Comparison of ENCODE assay signal across 9 mouse cellular contexts in the genomic region with DNA sequence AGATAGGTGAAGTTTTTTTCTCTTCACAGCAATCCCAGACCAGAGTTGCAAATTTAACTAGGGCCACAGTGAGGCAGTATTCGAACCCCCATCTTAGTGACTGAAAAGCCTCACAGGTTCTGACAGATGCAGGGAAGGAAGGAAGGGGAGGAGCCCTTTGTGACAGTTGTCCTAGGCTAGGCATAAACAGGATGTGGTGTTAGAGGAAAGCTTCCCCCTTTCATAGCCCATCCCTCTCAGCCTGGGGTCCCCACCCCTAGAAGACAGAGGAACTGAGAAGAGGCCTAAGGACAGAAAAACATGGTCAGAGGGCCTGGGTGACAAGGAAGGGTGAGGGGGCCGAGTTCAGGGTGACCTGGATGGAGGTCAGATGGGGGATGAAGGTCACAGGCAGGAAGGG. TPM values are rescaled to one million over a fixed set of nuclear protein-coding genes. Genes with fewer than 3 reads are reported as not detected.
DNase-seq lines count a peak whose midpoint lies in the region; ATAC-seq and TF ChIP-seq lines count a peak whose summit lies in the region.
"Had no signal": no experiment of that assay in that cellular context is flagged by ENCODE, and none has a peak within 500 bp of the region (broad histone marks: within the 10 kb centered on the region; RNA-seq: fewer than 3 reads in every experiment).

No protein-coding gene starts in this region.

- H3K36me3 ChIP-seq in limb, embryonic 12.5 days: no peaks in the 10 kb centered on the region
- H3K36me3 ChIP-seq in forebrain, embryonic 16.5 days (ENCODE audit: control insufficient read depth, insufficient read depth): no peaks in the 10 kb centered on the region

- 0 out of 2 replicates have a peak overlapping the region, but pooled peaks have one; percentile 8 for H3K9ac ChIP-seq in limb, embryonic 12.5 days (replicated peaks)
- no peak overlapping the region for H3K9ac ChIP-seq in forebrain, embryonic 16.5 days (replicated peaks; ENCODE audit: low read depth, low read length)

- peak; percentile 35 for DNase-seq in adrenal gland, postnatal 10 days
- no peak for DNase-seq in adrenal gland, adult 8-10 months
- no peak for DNase-seq in layer of hippocampus, postnatal 36 days
- DNase-seq in cerebellum, adult 2 months: no peak

- no peak for TF ChIP-seq CTCF in cerebellum, adult 2 months (IDR thresholded peaks at IDR 0.05; ENCODE audit: borderline replicate concordance, insufficient read depth, low read depth, low read length)

- peaks cover 2% of the 10 kb centered on the region for H3K27me3 ChIP-seq in limb, embryonic 12.5 days
- 0 out of 2 replicates have a peak, but pooled peaks cover under 1% of the 10 kb centered on the region for H3K27me3 ChIP-seq in forebrain, embryonic 16.5 days (replicated peaks; ENCODE audit: control insufficient read depth, insufficient read depth, low read length)
- no peaks in the 10 kb centered on the region for H3K27me3 ChIP-seq in cerebellum, adult 2 months (ENCODE audit: control insufficient read depth, insufficient read depth, low read length)

- H3K4me2 ChIP-seq in limb, embryonic 12.5 days: no peak overlapping the region
- no peak overlapping the region for H3K4me2 ChIP-seq in forebrain, embryonic 16.5 days (ENCODE audit: low read length)

- peaks cover 7% of the 10 kb centered on the region for H3K4me1 ChIP-seq in limb, embryonic 12.5 days (replicated peaks)
- H3K4me1 ChIP-seq in forebrain, embryonic 16.5 days (replicated peaks; ENCODE audit: control insufficient read depth, insufficient read depth, low read length): peaks cover 4% of the 10 kb centered on the region; the same call in 1 of the 2 replicates
- no peaks in the 10 kb centered on the region for H3K4me1 ChIP-seq in cerebellum, adult 2 months (ENCODE audit: control insufficient read depth, insufficient read depth, low read length)

- 65% methylated on average over 2 of the region's 2 CpGs for WGBS in limb, embryonic 12.5 days
- whole genome bisulfite sequencing in forebrain, embryonic 16.5 days: 67% methylated on average over 2 of the region's 2 CpGs
- WGBS in cerebellum, adult 2 months: 49% methylated on average over 2 of the region's 2 CpGs

- no peak overlapping the region for H3K27ac ChIP-seq in limb, embryonic 12.5 days
- no peak overlapping the region for H3K27ac ChIP-seq in forebrain, embryonic 16.5 days (ENCODE audit: low read length)
- no peak overlapping the region for H3K27ac ChIP-seq in cerebellum, adult 2 months (ENCODE audit: insufficient read depth, low read length)

- H3K9me3 ChIP-seq in limb, embryonic 12.5 days: no peaks in the 10 kb centered on the region
- no peaks in the 10 kb centered on the region for H3K9me3 ChIP-seq in forebrain, embryonic 16.5 days (ENCODE audit: control insufficient read depth, low read length)

- H3K4me3 ChIP-seq in limb, embryonic 12.5 days (replicated peaks): no peak overlapping the region
- H3K4me3 ChIP-seq in forebrain, embryonic 16.5 days (replicated peaks; ENCODE audit: low read length): no peak overlapping the region
- H3K4me3 ChIP-seq in cerebellum, adult 2 months (replicated peaks; ENCODE audit: insufficient read depth, low read depth, low read length): no peak overlapping the region

- TF ChIP-seq POLR2A in cerebellum, adult 2 months (IDR thresholded peaks at IDR 0.05; ENCODE audit: borderline replicate concordance, insufficient read depth, low read length): no peak

- ATAC-seq in common myeloid progenitor, adult 5-6 weeks (replicated peaks; ENCODE audit: low read depth, poor library complexity, severe bottlenecking): peak; percentile 51
- ATAC-seq in limb, embryonic 12.5 days (ENCODE audit: insufficient number of reproducible peaks, insufficient read depth, low FRiP score, low TSS enrichment, low read depth): no peak
- peak; percentile 65 for ATAC-seq in neutrophil, adult 5-6 weeks (ENCODE audit: extremely low read depth, insufficient number of reproducible peaks, low FRiP score, poor library complexity, severe bottlenecking)
- no peak for ATAC-seq in forebrain, embryonic 16.5 days

RNA-seq across cellular contexts. Expression of a gene that starts 3.5 kb away (rescaled TPM):
- total RNA-seq in adrenal gland, postnatal 10 days (2021): 10 to 100 TPM; 23.3 to 24.7 TPM
- 10 to 100 TPM in 2 of 4 experiments, 1 to 10 TPM in 2; 7.5 to 13.5 (median 11.3) TPM for total RNA-seq in adrenal gland, adult 8-10 months (2022)
- total RNA-seq in common myeloid progenitor, adult 5-6 weeks (2017): 583 and 663 TPM in 2 replicates
- polyA plus RNA-seq in limb, embryonic 12.5 days (2016; fragmentation: Nextera tagmentation; extraction: Ambion mirVana): 6.2 and 9.0 TPM in 2 replicates
- total RNA-seq in neutrophil, adult 5-6 weeks (2017): 1,008 and 1,024 TPM in 2 replicates
- 1 to 10 TPM; 1.2 to 2.0 TPM for total RNA-seq in layer of hippocampus, postnatal 36 days (2021)
- 1.7 and 2.2 TPM in 2 replicates for polyA plus RNA-seq in forebrain, embryonic 16.5 days (2015; fragmentation: Nextera tagmentation; extraction: Ambion mirVana)
- polyA plus RNA-seq in cerebellum, adult 2 months (2012; rRNA removed): 2.0 and 2.2 TPM in 2 replicates
- polyA plus RNA-seq: C2C12 had no signal

RNA-seq across cellular contexts. Expression of a gene that starts 11.0 kb away (rescaled TPM):
- total RNA-seq in adrenal gland, postnatal 10 days (2021): 10 to 100 TPM in 1 of 2 experiments, 1 to 10 TPM in 1; 9.2 to 13.0 TPM
- total RNA-seq in adrenal gland, adult 8-10 months (2022): 10 to 100 TPM; 19.3 to 27.7 (median 24.5) TPM
- 2.1 and 2.9 TPM in 2 replicates for total RNA-seq in common myeloid progenitor, adult 5-6 weeks (2017)
- polyA plus RNA-seq in limb, embryonic 12.5 days (2016; fragmentation: Nextera tagmentation; extraction: Ambion mirVana): 7.5 and 7.9 TPM in 2 replicates
- total RNA-seq in neutrophil, adult 5-6 weeks (2017): 0.37 and 0.47 TPM in 2 replicates
- 10 to 100 TPM; 64.3 to 72.3 TPM for total RNA-seq in layer of hippocampus, postnatal 36 days (2021)
- polyA plus RNA-seq in forebrain, embryonic 16.5 days (2015; fragmentation: Nextera tagmentation; extraction: Ambion mirVana): 9.1 and 10.6 TPM in 2 replicates
- 39.6 and 41.5 TPM in 2 replicates for polyA plus RNA-seq in cerebellum, adult 2 months (2012; rRNA removed)
- polyA plus RNA-seq: C2C12 had no signal

RNA-seq across cellular contexts. Expression of a gene that starts 48.0 kb away (rescaled TPM):
- 10 to 100 TPM; 56.5 to 59.2 TPM for total RNA-seq in adrenal gland, postnatal 10 days (2021)
- total RNA-seq in adrenal gland, adult 8-10 months (2022): 100 to 1,000 TPM in 1 of 4 experiments, 10 to 100 TPM in 3; 61.6 to 102 (median 87.9) TPM
- total RNA-seq in common myeloid progenitor, adult 5-6 weeks (2017): 149 and 190 TPM in 2 replicates
- polyA plus RNA-seq in limb, embryonic 12.5 days (2016; fragmentation: Nextera tagmentation; extraction: Ambion mirVana): 83.0 and 86.8 TPM in 2 replicates
- 218 and 230 TPM in 2 replicates for total RNA-seq in neutrophil, adult 5-6 weeks (2017)
- total RNA-seq in layer of hippocampus, postnatal 36 days (2021): 10 to 100 TPM; 68.9 to 70.1 TPM
- 107 and 111 TPM in 2 replicates for polyA plus RNA-seq in forebrain, embryonic 16.5 days (2015; fragmentation: Nextera tagmentation; extraction: Ambion mirVana)
- polyA plus RNA-seq in cerebellum, adult 2 months (2012; rRNA removed): 104 and 124 TPM in 2 replicates

RNA-seq across cellular contexts. Expression of a gene that starts 48.2 kb away (rescaled TPM):
- total RNA-seq in adrenal gland, postnatal 10 days (2021): 10 to 100 TPM; 19.8 to 25.9 TPM
- total RNA-seq in adrenal gland, adult 8-10 months (2022): 10 to 100 TPM; 24.5 to 44.1 (median 29.5) TPM
- 16.6 and 21.3 TPM in 2 replicates for total RNA-seq in common myeloid progenitor, adult 5-6 weeks (2017)
- polyA plus RNA-seq in limb, embryonic 12.5 days (2016; fragmentation: Nextera tagmentation; extraction: Ambion mirVana): 45.4 and 51.6 TPM in 2 replicates
- 9.1 and 9.8 TPM in 2 replicates for total RNA-seq in neutrophil, adult 5-6 weeks (2017)
- 10 to 100 TPM; 18.3 to 19.6 TPM for total RNA-seq in layer of hippocampus, postnatal 36 days (2021)
- 39.9 and 40.2 TPM in 2 replicates for polyA plus RNA-seq in forebrain, embryonic 16.5 days (2015; fragmentation: Nextera tagmentation; extraction: Ambion mirVana)
- polyA plus RNA-seq in cerebellum, adult 2 months (2012; rRNA removed): 47.9 and 49.5 TPM in 2 replicates

Comparison
In these comparisons a context has a peak if more than half of its experiments do, and no peak if none do; other contexts are left out.
1. ATAC-seq: peak in common myeloid progenitor, adult 5-6 weeks (single experiment) and neutrophil, adult 5-6 weeks (single experiment); none in limb, embryonic 12.5 days (single experiment) and forebrain, embryonic 16.5 days (single experiment).
2. RNA of a gene that starts 3.5 kb away (total RNA-seq): 1,008 to 1,024 TPM in neutrophil, adult 5-6 weeks and 583 to 663 TPM in common myeloid progenitor, adult 5-6 weeks; 23.3 to 24.7 TPM in adrenal gland, postnatal 10 days, 7.5 to 13.5 TPM in adrenal gland, adult 8-10 months and 1.2 to 2.0 TPM in layer of hippocampus, postnatal 36 days; every median in the first group is over 10 times any median in the second.